Mouse (Mus musculus) G1E (cell line): ENCODE results near the gene Grik3. TPM values are rescaled to one million over a fixed set of nuclear protein-coding genes. Genes with fewer than 3 reads are reported as not detected.

Source experiments
- ATAC-seq: 2 replicates; pipeline ENCODE4 v1.8.0; 2016; ENCODE audit warnings: mild to moderate bottlenecking; ENCODE audit not compliant: insufficient number of reproducible peaks, poor library complexity, low FRiP score, severe bottlenecking; ENCODE audit errors: extremely low read depth
- DNase-seq: peaks from one replicate; pipeline ENCODE4 v3.0.0; 2012; ENCODE audit warnings: low spot score
- H3K27me3 ChIP-seq: 2 replicates; pipeline ENCODE4 v1.6.1; 2012; ENCODE audit warnings: mild to moderate bottlenecking, low read length, inconsistent platforms; ENCODE audit not compliant: insufficient read depth
- H3K36me3 ChIP-seq: replicated peaks from 2 replicates; pipeline ENCODE3; 2012; ENCODE audit warnings: mild to moderate bottlenecking, inconsistent platforms
- H3K4me1 ChIP-seq: 2 replicates; pipeline ENCODE4 v1.6.1; 2012; ENCODE audit warnings: low read depth, low read length, inconsistent platforms, mixed read lengths; ENCODE audit not compliant: insufficient read depth
- H3K4me3 ChIP-seq: 2 replicates; pipeline ENCODE4 v1.5.1; 2012; ENCODE audit warnings: low read depth, mild to moderate bottlenecking, inconsistent platforms, low read length, moderate library complexity, mixed read lengths
- H3K9me3 ChIP-seq: replicated peaks from 2 replicates; pipeline ENCODE4 v1.6.1; 2012; ENCODE audit warnings: inconsistent platforms
- CTCF ChIP-seq: IDR thresholded peaks from 2 replicates; pipeline ENCODE4 v1.5.1; 2012; ENCODE audit warnings: low read depth, low read length, inconsistent platforms, mixed read lengths
- GATA1 ChIP-seq: IDR thresholded peaks from 2 replicates; pipeline ENCODE4 v1.6.1; 2012; ENCODE audit warnings: borderline replicate concordance, low read length, inconsistent platforms, mixed read lengths
- GATA2 ChIP-seq: IDR thresholded peaks from 2 replicates; pipeline ENCODE4 v1.6.1; 2012; ENCODE audit warnings: low read depth, low read length, inconsistent platforms, borderline replicate concordance
- POLR2AphosphoS5 ChIP-seq: IDR thresholded peaks from 2 replicates; pipeline ENCODE4 v1.6.1; 2012; ENCODE audit warnings: low read depth, low read length, inconsistent platforms; ENCODE audit not compliant: insufficient replicate concordance
- TAL1 ChIP-seq: conservative IDR thresholded peaks from 2 replicates; pipeline ENCODE4 v1.6.1; 2012; ENCODE audit warnings: low read depth, low read length, inconsistent platforms, mixed read lengths
- polyA plus RNA-seq: library from polyadenylated mRNA; stranded (reverse); fragments of >175 nt; gene quantifications from 2 replicates; pipeline ENCODE4 v1.2.3, GENCODE M21; 2012
- total RNA-seq, 2 experiments: library from RNA; stranded (forward) in 1 of 2; stranded (reverse) in 1 of 2; fragments of 200-1000 nt in 1 of 2; fragments of >200 nt in 1 of 2; fragmentation: Nextera tagmentation in 1 of 2; gene quantifications; 2 replicates each; pipeline ENCODE4 v1.2.3; 2014 to 2017

Grik3 gene
- total and polyA plus RNA-seq, 3 experiments, result 0.05 TPM; not detected in 2

GRCm38 (mm10) chr4:125545768-125546220 lies 55.3 kb downstream of the Grik3 start:
- no peaks in the 10 kb centered on the region for H3K27me3 ChIP-seq
- DNase-seq (no peak), ATAC-seq (no peak)
- H3K4me3 ChIP-seq, result no peak overlapping the region
- H3K36me3 ChIP-seq, result no peaks in the 10 kb centered on the region
- TF ChIP-seq CTCF (no peak), TAL1 (no peak), POLR2AphosphoS5 (no peak), GATA1 (no peak), GATA2 (no peak)
- H3K4me1 ChIP-seq, result no peaks in the 10 kb centered on the region
- H3K9me3 ChIP-seq, result peaks cover 96% of the 10 kb centered on the region

DNA sequence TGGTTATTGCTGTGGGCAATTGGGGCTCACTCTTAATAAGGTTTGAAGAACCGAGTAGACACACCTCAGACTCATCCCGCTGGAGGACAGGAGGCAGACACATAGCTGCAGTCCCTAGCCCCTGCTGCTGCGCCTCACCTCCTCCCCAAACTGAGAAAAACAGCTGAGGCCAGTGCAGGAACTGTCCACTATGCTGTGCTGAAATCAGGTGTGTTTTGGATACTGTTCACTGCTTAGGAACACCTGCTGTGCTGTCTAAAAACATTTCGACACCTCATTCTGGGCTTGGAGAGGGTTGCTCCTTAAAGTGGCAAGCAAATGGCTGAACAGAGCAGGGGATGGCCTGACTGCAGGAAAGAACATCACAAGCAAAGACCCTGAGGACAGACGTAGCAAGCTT lies 57.7 kb downstream of the Grik3 start:
- no peak overlapping the region for H3K4me3 ChIP-seq
- no peaks in the 10 kb centered on the region for H3K27me3 ChIP-seq
- no peak for DNase-seq
- ATAC-seq, result no peak
- TF ChIP-seq POLR2AphosphoS5 (no peak), GATA1 (no peak), GATA2 (no peak), CTCF (no peak), TAL1 (no peak)
- H3K36me3 ChIP-seq, result no peaks in the 10 kb centered on the region
- H3K4me1 ChIP-seq, result no peaks in the 10 kb centered on the region
- peaks cover 94% of the 10 kb centered on the region for H3K9me3 ChIP-seq

DNA sequence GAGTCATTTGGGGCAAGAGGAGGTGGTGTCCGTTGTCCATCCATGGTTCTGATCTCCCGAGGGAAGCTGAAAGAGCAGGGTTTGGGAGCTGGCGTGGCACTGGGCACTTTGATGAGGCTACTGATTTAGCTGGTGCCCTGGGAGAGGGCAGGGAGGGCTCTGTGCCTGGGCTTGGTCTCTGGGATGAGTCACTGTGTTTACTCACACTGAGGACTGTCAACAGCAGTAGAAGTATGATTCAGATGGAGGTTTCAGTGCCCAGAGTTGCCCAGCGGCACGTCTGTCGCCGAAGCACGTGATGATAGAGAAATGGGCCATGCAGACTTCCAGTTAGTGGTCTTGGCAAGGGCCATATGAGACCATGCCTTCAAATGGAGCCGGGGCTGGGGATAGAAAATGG lies 63.3 kb downstream of the Grik3 start:
- Histone ChIP-seq H3K4me1 (no peaks in the 10 kb centered on the region), H3K27me3 (no peaks in the 10 kb centered on the region), H3K36me3 (no peaks in the 10 kb centered on the region), H3K9me3 (peaks cover 93% of the 10 kb centered on the region), H3K4me3 (no peak overlapping the region)
- TF ChIP-seq TAL1, result no peak
- no peak for TF ChIP-seq CTCF
- TF ChIP-seq GATA1, result no peak
- no peak for TF ChIP-seq GATA2
- no peak for TF ChIP-seq POLR2AphosphoS5
- ATAC-seq, result no peak
- no peak for DNase-seq

DNA sequence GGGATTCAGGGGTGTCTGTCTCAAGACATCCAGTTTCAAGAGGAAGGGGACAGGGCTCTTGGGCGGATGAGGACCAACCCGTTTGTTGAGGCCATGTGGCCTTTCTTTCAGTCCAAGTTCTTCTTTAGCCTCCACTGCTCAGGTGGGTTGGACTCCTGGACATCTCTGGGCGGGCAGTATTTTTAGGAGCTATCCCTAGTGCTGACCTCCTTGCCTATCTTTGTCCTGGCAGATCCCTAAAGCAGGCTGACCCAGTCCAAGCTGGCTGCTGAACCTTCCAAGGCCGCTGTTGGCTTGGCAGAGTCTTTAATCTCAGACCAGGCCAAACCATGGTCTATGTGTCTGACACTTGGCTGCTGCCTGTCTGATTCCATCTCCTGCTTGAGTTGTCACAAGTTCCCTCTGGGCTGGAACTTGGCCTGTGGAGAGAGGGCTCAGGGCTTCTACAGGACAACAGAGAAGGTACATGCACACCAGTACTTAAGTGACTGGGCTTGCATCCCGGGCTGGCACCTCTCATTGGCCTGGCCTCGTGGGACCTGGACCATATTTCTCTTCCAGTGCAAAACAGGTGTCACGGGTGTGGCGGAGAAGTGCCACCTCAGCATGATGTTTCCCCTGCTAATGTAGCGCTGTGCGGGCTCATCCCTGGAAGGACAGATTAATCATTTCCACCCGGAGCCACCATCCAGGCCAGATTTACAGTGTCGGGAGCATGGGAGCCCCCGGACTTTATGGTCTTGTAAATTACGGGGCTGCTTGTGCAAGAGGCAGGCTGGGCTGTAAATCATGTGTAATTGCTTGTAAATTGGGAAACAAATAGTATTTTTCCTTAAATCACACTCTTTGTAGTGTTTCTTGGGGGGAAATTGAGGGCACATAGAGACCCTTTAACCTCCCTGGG lies 66.2 kb downstream of the Grik3 start:
- no peaks in the 10 kb centered on the region; the same call in 1 of the 2 replicates for H3K27me3 ChIP-seq
- no peak overlapping the region for H3K4me3 ChIP-seq
- no peak for TF ChIP-seq GATA2
- TF ChIP-seq GATA1, result no peak
- TF ChIP-seq CTCF, result no peak
- no peak for TF ChIP-seq POLR2AphosphoS5
- no peak for TF ChIP-seq TAL1
- DNase-seq, result no peak
- no peaks in the 10 kb centered on the region for H3K36me3 ChIP-seq
- H3K9me3 ChIP-seq, result peaks cover 95% of the 10 kb centered on the region
- H3K4me1 ChIP-seq, result no peaks in the 10 kb centered on the region
- no peak for ATAC-seq

DNA sequence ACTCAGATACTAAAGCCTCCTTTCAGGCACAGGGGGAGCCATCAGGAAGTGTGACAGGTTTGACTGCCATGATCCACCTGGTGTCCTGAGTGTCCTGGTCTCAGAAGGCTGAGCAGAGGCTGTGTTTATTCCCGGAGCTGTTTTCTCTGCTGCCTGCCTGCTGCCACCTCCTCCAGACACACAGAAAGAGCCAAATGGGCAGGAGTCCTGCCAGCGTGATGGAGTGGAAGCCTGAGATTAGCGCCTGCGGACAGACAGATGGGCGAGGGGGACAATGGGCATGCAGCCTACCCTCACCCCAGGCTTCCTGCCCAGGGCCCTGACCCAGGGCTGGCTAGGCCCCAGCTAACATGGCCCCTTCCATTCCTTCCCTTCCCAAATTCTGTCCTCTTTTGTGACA lies 69.1 kb downstream of the Grik3 start:
- H3K4me3 ChIP-seq, result no peak overlapping the region
- no peak for ATAC-seq
- no peaks in the 10 kb centered on the region; the same call in 1 of the 2 replicates for H3K27me3 ChIP-seq
- H3K4me1 ChIP-seq, result no peaks in the 10 kb centered on the region
- no peak for DNase-seq
- H3K36me3 ChIP-seq, result no peaks in the 10 kb centered on the region
- no peak for TF ChIP-seq CTCF
- no peak for TF ChIP-seq POLR2AphosphoS5
- no peak for TF ChIP-seq TAL1
- no peak for TF ChIP-seq GATA2
- TF ChIP-seq GATA1, result no peak
- H3K9me3 ChIP-seq, result peaks cover 99% of the 10 kb centered on the region

- Histone ChIP-seq H3K9me3 (peaks cover 97% of the 10 kb centered on the region), H3K4me1 (no peaks in the 10 kb centered on the region), H3K27me3 (no peaks in the 10 kb centered on the region; the same call in 1 of the 2 replicates), H3K36me3 (no peaks in the 10 kb centered on the region), H3K4me3 (no peak overlapping the region)
- TF ChIP-seq CTCF, result no peak
- TF ChIP-seq POLR2AphosphoS5, result no peak
- no peak for TF ChIP-seq GATA1
- no peak for TF ChIP-seq GATA2
- no peak for TF ChIP-seq TAL1
- ATAC-seq (no peak), DNase-seq (no peak)
Measured at GRCm38 (mm10) chr4:125560806-125561205, 70.3 kb downstream of the Grik3 start.
